In the genomic region with DNA sequence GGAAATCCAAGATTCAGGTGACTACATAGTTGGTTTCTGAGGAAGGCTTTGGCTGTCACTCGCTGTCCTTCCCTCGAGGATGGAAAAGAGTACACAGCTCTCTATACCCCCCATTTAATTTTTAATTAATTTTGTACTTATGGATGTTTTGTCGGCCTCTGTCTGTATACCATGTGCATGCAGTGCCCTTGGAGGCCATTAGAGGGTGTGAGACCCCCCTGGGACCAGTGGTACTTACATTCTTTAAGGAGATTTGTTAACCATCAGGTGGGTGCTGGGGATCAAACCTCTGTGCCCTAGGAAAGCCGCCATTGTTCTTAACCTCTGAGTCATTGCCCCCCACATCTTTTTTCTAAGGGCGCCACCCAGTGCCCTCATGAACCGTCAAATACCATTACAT, we compare ENCODE assay signal across 36 mouse cellular contexts. TPM values are rescaled to one million over a fixed set of nuclear protein-coding genes. Genes with fewer than 3 reads are reported as not detected.
DNase-seq lines count a peak whose midpoint lies in the region; ATAC-seq and TF ChIP-seq lines count a peak whose summit lies in the region.
"Had no signal": no experiment of that assay in that cellular context is flagged by ENCODE, and none has a peak within 500 bp of the region (broad histone marks: within the 10 kb centered on the region; RNA-seq: fewer than 3 reads in every experiment).

No protein-coding gene starts in this region.

- H3K36me3 ChIP-seq in midbrain, postnatal 0 days (ENCODE audit: insufficient read depth, low read length): peaks cover 32% of the 10 kb centered on the region
- no peaks in the 10 kb centered on the region for H3K36me3 ChIP-seq in midbrain, embryonic 11.5 days (ENCODE audit: control insufficient read depth, insufficient read depth, low read length)

- no peak overlapping the region for H3K4me3 ChIP-seq in gastrocnemius, adult 2 months
- H3K4me3 ChIP-seq in layer of hippocampus, adult 2 months: no peak overlapping the region
- no peak overlapping the region for H3K4me3 ChIP-seq in midbrain, postnatal 0 days (ENCODE audit: low read depth, low read length)
- no peak overlapping the region for H3K4me3 ChIP-seq in midbrain, embryonic 11.5 days (ENCODE audit: low read depth, low read length)
- H3K4me3 ChIP-seq: embryonic facial prominence, embryonic 13.5 days; erythroblast, embryonic 14.5 days; forebrain, embryonic 13.5 days; heart, embryonic 12.5 days; hindbrain, embryonic 12.5 days; megakaryocyte, embryonic 14.5 days; midbrain, embryonic 15.5 days; myocyte; neural tube, embryonic 13.5 days had no signal

- no peak for DNase-seq in gastrocnemius, adult 2 months
- DNase-seq in gastrocnemius, postnatal 4 days (ENCODE audit: low spot score in 2 of 2): no peak
- DNase-seq in layer of hippocampus, adult 2 months (ENCODE audit: low spot score in 2 of 2): no peak
- no peak for DNase-seq in layer of hippocampus, adult 9-10 months (ENCODE audit: low spot score)
- DNase-seq in midbrain, postnatal 0 days (ENCODE audit: low spot score): no peak
- DNase-seq in midbrain, embryonic 11.5 days (ENCODE audit: low spot score, missing footprints): no peak
- no peak for DNase-seq in cerebellum, adult 8-10 months
- DNase-seq: adrenal gland, adult 8-10 months; cerebellum, adult 2 months; cerebellum, postnatal 36 days; embryo, embryonic 11 days; kidney, adult 9 months; kidney, postnatal 25 days; lung, postnatal 36 days; right cerebral cortex, adult 18-20 months; right cerebral cortex, postnatal 4 days; thymus, adult 2 months; thymus, postnatal 4 days had no signal

- 73% methylated on average over 6 of the region's 6 CpGs for WGBS in midbrain, postnatal 0 days
- WGBS in midbrain, embryonic 11.5 days: 78% methylated on average over 6 of the region's 6 CpGs

- no peaks in the 10 kb centered on the region for H3K4me1 ChIP-seq in midbrain, postnatal 0 days (ENCODE audit: insufficient read depth, low read length)
- H3K4me1 ChIP-seq in midbrain, embryonic 11.5 days (ENCODE audit: control insufficient read depth, insufficient read depth, low read length): no peaks in the 10 kb centered on the region

- H3K9ac ChIP-seq in midbrain, postnatal 0 days (replicated peaks; ENCODE audit: low read length, poor library complexity, severe bottlenecking): no peak overlapping the region
- no peak overlapping the region for H3K9ac ChIP-seq in midbrain, embryonic 11.5 days (ENCODE audit: low read length)
- H3K9ac ChIP-seq: embryonic facial prominence, embryonic 13.5 days; forebrain, embryonic 13.5 days; heart, embryonic 12.5 days; hindbrain, embryonic 12.5 days; midbrain, embryonic 15.5 days; neural tube, embryonic 13.5 days had no signal

- intact Hi-C loops in gastrocnemius, adult 2 months (cut with DNase I): loop anchor here (5.0 kb wide), 2 partner anchors 143 to 353 kb away; no protein-coding TSS in a partner anchor

- H3K27ac ChIP-seq in gastrocnemius, adult 2 months: no peak overlapping the region
- H3K27ac ChIP-seq in layer of hippocampus, adult 2 months: no peak overlapping the region
- no peak overlapping the region for H3K27ac ChIP-seq in midbrain, postnatal 0 days (ENCODE audit: low read depth, low read length)
- H3K27ac ChIP-seq in midbrain, embryonic 11.5 days (ENCODE audit: low read depth, low read length): no peak overlapping the region
- H3K27ac ChIP-seq: embryonic facial prominence, embryonic 13.5 days; forebrain, embryonic 13.5 days; hindbrain, embryonic 12.5 days; midbrain, embryonic 15.5 days; neural tube, embryonic 13.5 days had no signal

- no peak for ATAC-seq in midbrain, postnatal 0 days (ENCODE audit: low FRiP score)
- ATAC-seq in midbrain, embryonic 11.5 days (ENCODE audit: low FRiP score): no peak
- ATAC-seq: forebrain, embryonic 13.5 days; inflammation-experienced regulatory T-cells, adult 6 months; midbrain, embryonic 15.5 days had no signal

- peak; percentile 32; the same call in 1 of the 2 replicates for TF ChIP-seq CTCF in gastrocnemius, adult 2 months (IDR thresholded peaks at IDR 0.05)
- TF ChIP-seq CTCF in layer of hippocampus, adult 2 months (conservative IDR thresholded peaks at IDR 0.05): peak; percentile 71
- peak; percentile 56 for TF ChIP-seq CTCF in midbrain, postnatal 0 days (IDR thresholded peaks at IDR 0.05)

- H3K27me3 ChIP-seq in midbrain, postnatal 0 days (ENCODE audit: insufficient read depth, low read length): no peaks in the 10 kb centered on the region
- H3K27me3 ChIP-seq in midbrain, embryonic 11.5 days (ENCODE audit: control insufficient read depth, insufficient read depth, low read length): no peaks in the 10 kb centered on the region
- H3K27me3 ChIP-seq: forebrain, embryonic 13.5 days; heart, embryonic 12.5 days; midbrain, embryonic 15.5 days; neural tube, embryonic 13.5 days had no signal

- no peaks in the 10 kb centered on the region for H3K9me3 ChIP-seq in midbrain, postnatal 0 days (ENCODE audit: low read length)
- H3K9me3 ChIP-seq in midbrain, embryonic 11.5 days (ENCODE audit: control insufficient read depth, low read length): no peaks in the 10 kb centered on the region
- H3K9me3 ChIP-seq: embryonic facial prominence, embryonic 13.5 days; forebrain, embryonic 13.5 days; G1E; heart, embryonic 12.5 days; hindbrain, embryonic 12.5 days; megakaryocyte, embryonic 14.5 days; midbrain, embryonic 15.5 days; neural tube, embryonic 13.5 days had no signal

- no peak overlapping the region for H3K4me2 ChIP-seq in midbrain, postnatal 0 days (ENCODE audit: low read depth, low read length, poor library complexity, severe bottlenecking)
- no peak overlapping the region for H3K4me2 ChIP-seq in midbrain, embryonic 11.5 days
- H3K4me2 ChIP-seq: embryonic facial prominence, embryonic 13.5 days; forebrain, embryonic 13.5 days; heart, embryonic 12.5 days; hindbrain, embryonic 12.5 days; midbrain, embryonic 15.5 days; neural tube, embryonic 13.5 days had no signal

RNA-seq across cellular contexts. Expression of gene Mmp15, which starts 7.4 kb away (rescaled TPM):
- 10 to 100 TPM; 13.8 to 17.0 TPM for total RNA-seq in gastrocnemius, adult 2 months (2021)
- total RNA-seq in gastrocnemius, postnatal 4 days (2021): 10 to 100 TPM; 51.0 to 54.5 TPM
- 10 to 100 TPM; 13.1 to 14.9 TPM for total RNA-seq in layer of hippocampus, adult 2 months (2021)
- 52.9 and 59.1 TPM in 2 replicates for total RNA-seq in midbrain, postnatal 0 days (2014; rRNA removed)
- 12.9 and 13.7 TPM in 2 replicates for polyA plus RNA-seq in midbrain, postnatal 0 days (2015; fragmentation: Nextera tagmentation; extraction: Ambion mirVana)
- polyA plus RNA-seq in midbrain, embryonic 11.5 days (2014; fragmentation: Nextera tagmentation; extraction: Ambion mirVana): 11.7 and 13.5 TPM in 2 replicates

RNA-seq across cellular contexts. Expression of gene Usb1, which starts 12.6 kb away (rescaled TPM):
- 1 to 10 TPM; 5.8 to 7.1 TPM for total RNA-seq in gastrocnemius, adult 2 months (2021)
- 10 to 100 TPM; 17.9 to 22.2 TPM for total RNA-seq in gastrocnemius, postnatal 4 days (2021)
- total RNA-seq in layer of hippocampus, adult 2 months (2021): 10 to 100 TPM in 1 of 2 experiments, 1 to 10 TPM in 1; 9.8 to 13.1 TPM
- 65.8 and 87.0 TPM in 2 replicates for total RNA-seq in midbrain, postnatal 0 days (2014; rRNA removed)
- 28.9 and 30.1 TPM in 2 replicates for polyA plus RNA-seq in midbrain, postnatal 0 days (2015; fragmentation: Nextera tagmentation; extraction: Ambion mirVana)
- 33.3 and 37.6 TPM in 2 replicates for polyA plus RNA-seq in midbrain, embryonic 11.5 days (2014; fragmentation: Nextera tagmentation; extraction: Ambion mirVana)

RNA-seq across cellular contexts. Expression of gene Zfp319, which starts 12.9 kb away (rescaled TPM):
- 1 to 10 TPM; 3.3 to 4.4 TPM for total RNA-seq in gastrocnemius, adult 2 months (2021)
- total RNA-seq in gastrocnemius, postnatal 4 days (2021): 10 to 100 TPM; 11.8 to 12.6 TPM
- 10 to 100 TPM; 15.0 to 16.7 TPM for total RNA-seq in layer of hippocampus, adult 2 months (2021)
- total RNA-seq in midbrain, postnatal 0 days (2014; rRNA removed): 20.1 and 21.4 TPM in 2 replicates
- polyA plus RNA-seq in midbrain, postnatal 0 days (2015; fragmentation: Nextera tagmentation; extraction: Ambion mirVana): 11.2 and 11.7 TPM in 2 replicates
- 8.3 and 8.6 TPM in 2 replicates for polyA plus RNA-seq in midbrain, embryonic 11.5 days (2014; fragmentation: Nextera tagmentation; extraction: Ambion mirVana)

RNA-seq across cellular contexts. Expression of gene Tepp, which starts 34.3 kb away (rescaled TPM):
- not detected for total RNA-seq in gastrocnemius, adult 2 months (2021)
- total RNA-seq in gastrocnemius, postnatal 4 days (2021): not detected
- under 1 TPM in 1 of 2 experiments, not detected in 1; 0.67 TPM for total RNA-seq in layer of hippocampus, adult 2 months (2021)
- total RNA-seq in midbrain, postnatal 0 days (2014; rRNA removed): 0.77 and 1.1 TPM in 2 replicates
- 2.5 and 3.7 TPM in 2 replicates for polyA plus RNA-seq in midbrain, postnatal 0 days (2015; fragmentation: Nextera tagmentation; extraction: Ambion mirVana)
- polyA plus RNA-seq in midbrain, embryonic 11.5 days (2014; fragmentation: Nextera tagmentation; extraction: Ambion mirVana): 0.29 TPM in 1 of 2 replicates, not detected in the other
- total RNA-seq: G1E; gastrocnemius, adult 8-10 months; granulocyte monocyte progenitor cell, adult 5-6 weeks; heart, postnatal 25 days; layer of hippocampus, adult 8-10 months; left cerebral cortex, postnatal 36 days had no signal
- polyA plus RNA-seq: erythroblast, embryonic 14.5 days; G1E; heart, embryonic 12.5 days; hindbrain, embryonic 12.5 days; inflammation-experienced regulatory T-cells, adult 6 months; liver, embryonic 16.5 days; myocyte; stomach, embryonic 14.5 days had no signal

RNA-seq across cellular contexts. Expression of gene Cngb1, which starts 38.3 kb away (rescaled TPM):
- total RNA-seq in gastrocnemius, adult 2 months (2021): under 1 TPM; 0.08 to 0.66 TPM
- total RNA-seq in gastrocnemius, postnatal 4 days (2021): 1 to 10 TPM; 1.3 to 1.5 TPM
- total RNA-seq in layer of hippocampus, adult 2 months (2021): under 1 TPM; 0.84 to 0.93 TPM
- 0.38 and 0.76 TPM in 2 replicates for total RNA-seq in midbrain, postnatal 0 days (2014; rRNA removed)
- 0.54 and 0.79 TPM in 2 replicates for polyA plus RNA-seq in midbrain, postnatal 0 days (2015; fragmentation: Nextera tagmentation; extraction: Ambion mirVana)
- 0.04 TPM in 1 of 2 replicates, not detected in the other for polyA plus RNA-seq in midbrain, embryonic 11.5 days (2014; fragmentation: Nextera tagmentation; extraction: Ambion mirVana)
- polyA plus RNA-seq: erythroblast, embryonic 14.5 days; G1E had no signal
